Mouse (Mus musculus): ENCODE measurements around the gene Fry.

The Fry gene

GRCm38 (mm10) chr5:150382411-150382810 lies 264.0 kb downstream of the Fry start:
- no peak for DNase-seq (ENCODE audit: low read depth in 2 of 2, low spot score in 2 of 2)

GRCm38 (mm10) chr5:150384272-150385215 lies 266.1 kb downstream of the Fry start:
- DNase-seq (ENCODE audit: low read depth in 2 of 2, low spot score in 2 of 2) = no peak

GRCm38 (mm10) chr5:150385224-150385623 lies 266.8 kb downstream of the Fry start:
- no peak for DNase-seq (ENCODE audit: low read depth in 2 of 2, low spot score in 2 of 2)

- DNase-seq (ENCODE audit: low read depth in 2 of 2, low spot score in 2 of 2) = no peak
These were observed 270.2 kb downstream of the Fry start for GRCm38 (mm10) chr5:150388623-150389022.

GRCm38 (mm10) chr5:150389589-150390377 lies 271.3 kb downstream of the Fry start:
- DNase-seq (ENCODE audit: low read depth in 2 of 2, low spot score in 2 of 2) = no peak

- no peak for DNase-seq (ENCODE audit: low read depth in 2 of 2, low spot score in 2 of 2)
These were observed 272.0 kb downstream of the Fry start for GRCm38 (mm10) chr5:150390422-150390821.

- DNase-seq (ENCODE audit: low read depth in 2 of 2, low spot score in 2 of 2) = no peak
These were observed 276.2 kb downstream of the Fry start for GRCm38 (mm10) chr5:150394645-150395044.

GRCm38 (mm10) chr5:150402832-150403447 lies 284.5 kb downstream of the Fry start:
- no peak for DNase-seq (ENCODE audit: low read depth in 2 of 2, low spot score in 2 of 2)

GRCm38 (mm10) chr5:150404867-150405266 lies 286.4 kb downstream of the Fry start:
- no peak for DNase-seq (ENCODE audit: low read depth in 2 of 2, low spot score in 2 of 2)

- DNase-seq (ENCODE audit: low read depth in 2 of 2, low spot score in 2 of 2) = no peak
These were observed 290.5 kb downstream of the Fry start for GRCm38 (mm10) chr5:150408979-150409378.

- no peak for DNase-seq (ENCODE audit: low read depth in 2 of 2, low spot score in 2 of 2)
These were observed 291.1 kb downstream of the Fry start for GRCm38 (mm10) chr5:150409451-150410045.

- DNase-seq (ENCODE audit: low read depth in 2 of 2, low spot score in 2 of 2) = no peak
These were observed 294.5 kb downstream of the Fry start for GRCm38 (mm10) chr5:150412750-150413450.

- no peak for DNase-seq (ENCODE audit: low read depth in 2 of 2, low spot score in 2 of 2)
These were observed 296.4 kb downstream of the Fry start for GRCm38 (mm10) chr5:150414823-150415222.

GRCm38 (mm10) chr5:150417223-150417622 lies 298.8 kb downstream of the Fry start:
- no peak for DNase-seq (ENCODE audit: low read depth in 2 of 2, low spot score in 2 of 2)

- no peak for DNase-seq (ENCODE audit: low read depth in 2 of 2, low spot score in 2 of 2)
These were observed 299.6 kb downstream of the Fry start for GRCm38 (mm10) chr5:150418035-150418434.

- DNase-seq (ENCODE audit: low read depth in 2 of 2, low spot score in 2 of 2) = no peak
These were observed 306.6 kb downstream of the Fry start for GRCm38 (mm10) chr5:150425038-150425437.

GRCm38 (mm10) chr5:150426595-150426994 lies 308.1 kb downstream of the Fry start:
- peak in 1 of 2 experiments; percentile 6 for DNase-seq (ENCODE audit: low read depth in 2 of 2, low spot score in 2 of 2)

- peak; percentile 25 to 26 for DNase-seq (ENCODE audit: low read depth in 2 of 2, low spot score in 2 of 2)
These were observed 312.8 kb downstream of the Fry start for GRCm38 (mm10) chr5:150431286-150431685.

GRCm38 (mm10) chr5:150432960-150433359 lies 314.5 kb downstream of the Fry start:
- DNase-seq (ENCODE audit: low read depth in 2 of 2, low spot score in 2 of 2) = no peak

- no peak for DNase-seq (ENCODE audit: low read depth in 2 of 2, low spot score in 2 of 2)
These were observed 318.4 kb downstream of the Fry start for GRCm38 (mm10) chr5:150436629-150437389.
